Mouse (Mus musculus): ENCODE measurements around the gene Fam178b. TPM values are rescaled to one million over a fixed set of nuclear protein-coding genes. Genes with fewer than 3 reads are reported as not detected.

Gene Fam178b
- polyA plus RNA-seq, 1 experiment from 2014 or later: 0.59 TPM

DNA sequence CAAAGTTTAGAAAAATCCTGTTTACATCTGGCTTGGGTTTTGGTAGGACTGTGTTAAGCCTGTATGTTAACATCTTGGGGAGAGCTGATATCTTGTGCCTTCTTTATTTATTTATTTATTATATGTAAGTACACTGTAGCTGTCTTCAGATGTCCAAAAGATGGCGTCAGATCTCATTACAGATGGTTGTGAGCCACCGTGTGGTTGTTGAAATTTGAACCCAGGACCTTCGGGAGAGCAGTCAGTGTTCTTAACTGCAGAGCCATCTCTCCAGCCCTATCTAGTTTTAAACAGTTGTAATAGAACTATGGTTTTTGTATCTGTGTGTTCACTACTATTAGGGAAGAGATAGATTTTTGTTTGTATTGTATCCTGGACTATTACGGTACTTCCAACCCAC lies 153.7 kb downstream of the Fam178b start:
- Histone ChIP-seq H3K4me2 (replicated peaks; ENCODE audit: low read depth) (no peak overlapping the region), H3K9me3 (ENCODE audit: control insufficient read depth, low read length) (no peaks in the 10 kb centered on the region), H3K4me3 (ENCODE audit: low read depth, low read length) (no peak overlapping the region), H3K9ac (ENCODE audit: low read length) (no peak overlapping the region), H3K27ac (replicated peaks) (no peak overlapping the region), H3K27me3 (ENCODE audit: control insufficient read depth, insufficient read depth, low read length) (no peaks in the 10 kb centered on the region), H3K4me1 (replicated peaks; ENCODE audit: control insufficient read depth, insufficient read depth) (no peaks in the 10 kb centered on the region), H3K36me3 (ENCODE audit: control insufficient read depth, insufficient read depth, low read length) (peaks cover 10% of the 10 kb centered on the region; the same call in 1 of the 2 replicates)
- WGBS: 83% methylated on average over 4 of the region's 4 CpGs
- TF ChIP-seq EP300 (optimal IDR thresholded peaks at IDR 0.05) (no peak), CTCF (IDR thresholded peaks at IDR 0.05; ENCODE audit: low read depth) (no peak)
- ATAC-seq (ENCODE audit: low FRiP score, low TSS enrichment) (no peak), DNase-seq (ENCODE audit: low spot score) (no peak)

DNA sequence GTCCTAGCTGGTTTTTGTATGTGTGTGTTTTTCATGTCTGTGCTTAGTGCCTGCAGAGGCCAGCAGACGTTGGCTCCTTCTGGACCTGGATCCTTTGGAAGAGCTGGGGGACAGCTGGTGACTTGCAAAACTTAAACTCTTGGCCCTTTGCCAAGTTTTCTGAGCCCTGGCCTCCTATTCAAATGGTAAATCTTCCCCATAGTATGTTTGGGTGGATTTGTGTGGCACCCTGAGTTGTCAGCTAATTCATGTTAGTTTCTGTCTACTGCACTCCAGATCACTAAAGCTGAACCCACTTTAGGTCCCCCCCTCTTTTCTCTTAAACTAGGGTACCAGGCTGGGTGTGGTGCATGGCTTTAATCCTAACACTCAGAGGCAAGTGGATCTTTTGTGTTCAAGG lies 154.6 kb downstream of the Fam178b start:
- Histone ChIP-seq H3K9me3 (ENCODE audit: control insufficient read depth, low read length) (no peaks in the 10 kb centered on the region), H3K9ac (ENCODE audit: low read length) (no peak overlapping the region), H3K36me3 (ENCODE audit: control insufficient read depth, insufficient read depth, low read length) (peaks cover 10% of the 10 kb centered on the region; the same call in 1 of the 2 replicates), H3K27ac (replicated peaks) (no peak overlapping the region), H3K4me1 (replicated peaks; ENCODE audit: control insufficient read depth, insufficient read depth) (no peaks in the 10 kb centered on the region), H3K4me3 (ENCODE audit: low read depth, low read length) (no peak overlapping the region), H3K4me2 (replicated peaks; ENCODE audit: low read depth) (no peak overlapping the region), H3K27me3 (ENCODE audit: control insufficient read depth, insufficient read depth, low read length) (no peaks in the 10 kb centered on the region)
- ATAC-seq (ENCODE audit: low FRiP score, low TSS enrichment) (no peak), DNase-seq (ENCODE audit: low spot score) (no peak)
- 4% methylated on average over 1 of the region's 1 CpGs for WGBS
- TF ChIP-seq EP300 (optimal IDR thresholded peaks at IDR 0.05) (no peak), CTCF (IDR thresholded peaks at IDR 0.05; ENCODE audit: low read depth) (no peak)

- no peaks in the 10 kb centered on the region for H3K4me1 ChIP-seq (replicated peaks; ENCODE audit: control insufficient read depth, insufficient read depth)
- no peak for DNase-seq (ENCODE audit: low spot score)
- TF ChIP-seq CTCF (IDR thresholded peaks at IDR 0.05; ENCODE audit: low read depth): no peak
- no peak for TF ChIP-seq EP300 (optimal IDR thresholded peaks at IDR 0.05)
- H3K27me3 ChIP-seq (ENCODE audit: control insufficient read depth, insufficient read depth, low read length): no peaks in the 10 kb centered on the region
- H3K9ac ChIP-seq (ENCODE audit: low read length): no peak overlapping the region
- H3K27ac ChIP-seq (replicated peaks): no peak overlapping the region
- H3K4me2 ChIP-seq (replicated peaks; ENCODE audit: low read depth): no peak overlapping the region
- no peak overlapping the region for H3K4me3 ChIP-seq (ENCODE audit: low read depth, low read length)
- no peak for ATAC-seq (ENCODE audit: low FRiP score, low TSS enrichment)
- 74% methylated on average over 10 of the region's 10 CpGs for WGBS
- H3K36me3 ChIP-seq (ENCODE audit: control insufficient read depth, insufficient read depth, low read length): peaks cover 17% of the 10 kb centered on the region
- no peaks in the 10 kb centered on the region for H3K9me3 ChIP-seq (ENCODE audit: control insufficient read depth, low read length)
These were observed 156.1 kb downstream of the Fam178b start for GRCm38 (mm10) chr1:36526903-36527302.

DNA sequence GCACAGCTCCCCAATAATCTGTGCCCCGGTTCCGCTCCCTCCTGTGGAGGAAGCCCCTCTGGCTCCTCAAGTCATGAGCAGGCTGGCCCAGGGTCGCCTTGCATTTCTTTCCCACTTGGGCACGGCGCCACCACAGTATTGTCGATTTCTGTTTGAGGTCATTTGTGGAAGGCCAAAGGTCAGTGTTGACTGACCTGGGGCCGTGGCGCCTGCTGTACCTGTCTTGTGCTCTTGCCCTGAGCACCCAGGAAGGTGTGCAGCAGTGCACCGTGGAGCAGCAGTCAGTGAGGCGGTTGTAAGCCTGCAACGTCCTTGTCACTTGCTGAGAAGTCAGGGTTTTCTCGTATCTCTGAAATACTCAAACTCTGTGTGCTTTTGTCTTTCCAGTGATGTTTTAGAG lies 157.2 kb downstream of the Fam178b start:
- Histone ChIP-seq H3K27me3 (ENCODE audit: control insufficient read depth, insufficient read depth, low read length) (no peaks in the 10 kb centered on the region), H3K27ac (replicated peaks) (no peak overlapping the region), H3K4me2 (replicated peaks; ENCODE audit: low read depth) (no peak overlapping the region), H3K4me3 (ENCODE audit: low read depth, low read length) (no peak overlapping the region), H3K36me3 (ENCODE audit: control insufficient read depth, insufficient read depth, low read length) (peaks cover 22% of the 10 kb centered on the region), H3K4me1 (replicated peaks; ENCODE audit: control insufficient read depth, insufficient read depth) (no peaks in the 10 kb centered on the region), H3K9ac (ENCODE audit: low read length) (no peak overlapping the region), H3K9me3 (ENCODE audit: control insufficient read depth, low read length) (no peaks in the 10 kb centered on the region)
- 81% methylated on average over 12 of the region's 12 CpGs for WGBS
- DNase-seq (ENCODE audit: low spot score): no peak
- ATAC-seq (ENCODE audit: low FRiP score, low TSS enrichment): no peak
- no peak for TF ChIP-seq CTCF (IDR thresholded peaks at IDR 0.05; ENCODE audit: low read depth)

DNA sequence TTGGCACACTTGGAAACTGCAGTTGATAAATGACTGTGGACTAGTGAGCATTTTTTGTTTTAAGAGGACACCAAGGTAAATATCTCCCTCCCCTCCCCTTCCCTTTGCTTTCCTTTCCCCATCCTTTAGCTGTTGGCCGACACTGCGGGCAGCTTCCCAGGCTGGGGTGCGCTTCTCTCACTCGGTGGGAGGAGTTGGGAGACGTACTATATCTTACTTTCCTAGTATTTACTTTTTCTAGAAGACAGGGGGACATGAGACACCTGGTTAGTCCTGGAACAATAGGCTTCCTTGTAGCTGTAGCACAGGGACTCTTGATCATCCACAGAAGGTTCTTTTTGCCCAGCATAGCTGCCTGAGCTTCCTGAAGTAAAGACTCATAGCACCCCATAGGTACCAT lies 158.9 kb downstream of the Fam178b start:
- Histone ChIP-seq H3K4me2 (replicated peaks; ENCODE audit: low read depth) (no peak overlapping the region), H3K27me3 (ENCODE audit: control insufficient read depth, insufficient read depth, low read length) (no peaks in the 10 kb centered on the region), H3K9me3 (ENCODE audit: control insufficient read depth, low read length) (no peaks in the 10 kb centered on the region), H3K36me3 (ENCODE audit: control insufficient read depth, insufficient read depth, low read length) (peaks cover 27% of the 10 kb centered on the region), H3K27ac (replicated peaks) (no peak overlapping the region), H3K4me1 (replicated peaks; ENCODE audit: control insufficient read depth, insufficient read depth) (no peaks in the 10 kb centered on the region), H3K4me3 (ENCODE audit: low read depth, low read length) (no peak overlapping the region), H3K9ac (ENCODE audit: low read length) (no peak overlapping the region)
- TF ChIP-seq EP300 (optimal IDR thresholded peaks at IDR 0.05) (no peak), CTCF (IDR thresholded peaks at IDR 0.05; ENCODE audit: low read depth) (no peak)
- ATAC-seq (ENCODE audit: low FRiP score, low TSS enrichment) (no peak), DNase-seq (ENCODE audit: low spot score) (no peak)
- 38% methylated on average over 5 of the region's 5 CpGs for WGBS

GRCm38 (mm10) chr1:36523332-36524013 lies 159.5 kb downstream of the Fam178b start:
- ATAC-seq (ENCODE audit: low FRiP score, low TSS enrichment): no peak
- peaks cover 27% of the 10 kb centered on the region for H3K36me3 ChIP-seq (ENCODE audit: control insufficient read depth, insufficient read depth, low read length)
- no peak for DNase-seq (ENCODE audit: low spot score)

More at GRCm38 (mm10) chr1:36523332-36524013, 159.5 kb downstream of the Fam178b start:
- no peaks in the 10 kb centered on the region for H3K27me3 ChIP-seq (ENCODE audit: control insufficient read depth, insufficient read depth, low read length)
- H3K4me2 ChIP-seq (replicated peaks; ENCODE audit: low read depth): no peak overlapping the region
- WGBS: 48% methylated on average over 9 of the region's 9 CpGs
- H3K9me3 ChIP-seq (ENCODE audit: control insufficient read depth, low read length): no peaks in the 10 kb centered on the region
- no peaks in the 10 kb centered on the region for H3K4me1 ChIP-seq (replicated peaks; ENCODE audit: control insufficient read depth, insufficient read depth)
- no peak overlapping the region for H3K9ac ChIP-seq (ENCODE audit: low read length)
- no peak overlapping the region for H3K27ac ChIP-seq (replicated peaks)
- TF ChIP-seq EP300 (optimal IDR thresholded peaks at IDR 0.05) (no peak), CTCF (IDR thresholded peaks at IDR 0.05; ENCODE audit: low read depth) (no peak)
- no peak overlapping the region for H3K4me3 ChIP-seq (ENCODE audit: low read depth, low read length)
